Mouse (Mus musculus) hindbrain, embryonic 12.5 days (tissue): Measurements from ENCODE around the gene Ift172. TPM values are rescaled to one million over a fixed set of nuclear protein-coding genes. Genes with fewer than 3 reads are reported as not detected.

ENCODE experiments used
- ATAC-seq: fragments of 200-750 bp; cut with Nextera tagmentation; 2 replicates; pipeline ENCODE4 v1.8.0; 2017; ENCODE audit warnings: moderate TSS enrichment; ENCODE audit not compliant: low FRiP score
- H3K27ac ChIP-seq: fragments of 300-500 bp; sonication (generic); 2 replicates; pipeline ENCODE4 v1.5.1; 2016; ENCODE audit warnings: mild to moderate bottlenecking
- H3K27me3 ChIP-seq: fragments of 300-500 bp; sonication (generic); 2 replicates; pipeline ENCODE4 v1.6.1; 2016; ENCODE audit warnings: mild to moderate bottlenecking
- H3K36me3 ChIP-seq: fragments of 300-500 bp; sonication (generic); 2 replicates; pipeline ENCODE4 v1.6.1; 2016; ENCODE audit warnings: mild to moderate bottlenecking
- H3K4me1 ChIP-seq: fragments of 300-500 bp; sonication (generic); 2 replicates; pipeline ENCODE4 v1.6.1; 2016
- H3K4me2 ChIP-seq: fragments of 300-500 bp; sonication (generic); replicated peaks from 2 replicates; pipeline ENCODE4 v1.6.1; 2016; ENCODE audit warnings: mild to moderate bottlenecking
- H3K4me3 ChIP-seq: fragments of 300-500 bp; sonication (generic); 2 replicates; pipeline ENCODE4 v1.5.1; 2016; ENCODE audit warnings: mild to moderate bottlenecking
- H3K9ac ChIP-seq: fragments of 300-500 bp; sonication (generic); 2 replicates; pipeline ENCODE4 v1.6.1; 2016; ENCODE audit warnings: mild to moderate bottlenecking, moderate library complexity
- H3K9me3 ChIP-seq: fragments of 300-500 bp; sonication (generic); replicated peaks from 2 replicates; pipeline ENCODE4 v1.6.1; 2016; ENCODE audit warnings: mild to moderate bottlenecking
- WGBS: fragments of 180-500 bp; shearing (Covaris S2); methylation state at CpG from one replicate; pipeline ENCODE4 v1.1.7; 2016; 5-methylcytosine and 5-hydroxymethylcytosine counted together
- polyA plus RNA-seq: library from polyadenylated mRNA; unstranded; fragments of >200 nt; fragmentation: Nextera tagmentation; extraction: Ambion mirVana; gene quantifications from 2 replicates; pipeline ENCODE4 v1.2.1, GENCODE M21; 2016

Gene Ift172
- 44.4 and 57.8 TPM in 2 replicates for polyA plus RNA-seq

DNA sequence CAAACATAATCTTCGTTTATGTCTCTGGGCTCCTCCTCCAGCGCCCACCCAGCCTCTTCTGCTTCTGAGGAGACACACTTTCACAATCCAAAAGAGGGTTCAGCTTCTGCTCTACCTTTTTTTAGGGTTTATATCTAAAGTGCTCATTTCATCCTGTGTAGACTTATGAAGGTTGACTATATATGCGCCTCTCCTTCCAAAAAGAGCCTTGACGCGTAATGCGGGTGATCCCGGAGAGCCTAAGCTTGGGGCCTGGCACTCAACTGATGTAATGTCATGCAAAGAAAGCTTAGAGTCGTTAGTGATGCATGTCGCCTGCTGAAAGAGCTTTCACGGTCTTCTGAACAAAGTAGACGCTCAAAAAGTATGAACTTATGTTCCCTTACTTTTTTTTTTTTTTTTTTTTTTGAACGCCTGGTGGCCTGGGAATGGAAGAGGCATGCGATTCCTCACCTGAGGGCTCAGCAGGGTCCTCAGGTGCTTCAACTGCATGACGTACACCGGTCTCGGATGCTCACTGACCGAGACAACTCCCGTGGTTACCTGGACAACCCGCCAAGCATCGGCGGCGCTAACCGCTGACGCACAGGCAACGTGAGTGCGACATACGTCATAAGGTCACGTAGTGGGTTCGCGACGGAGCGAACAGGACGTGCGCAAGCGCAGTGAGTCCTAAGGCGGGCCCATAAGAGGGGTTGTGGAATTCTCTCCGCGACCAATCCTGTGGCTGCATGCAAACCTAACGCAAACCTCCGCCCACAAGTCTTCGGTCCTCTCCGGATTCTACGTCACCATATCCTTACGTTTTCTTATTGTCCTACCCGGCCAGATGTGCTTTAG lies at the start of gene Ift172:
Gene Ift172, minus strand, starts transcription at position 596 of the 840 bp plus-strand sequence.
- peak within 1 kb of the TSS; percentile 47 for H3K4me3 ChIP-seq
- no peaks in the 10 kb centered on the region for H3K27me3 ChIP-seq
- H3K4me1 ChIP-seq, result peaks cover 30% of the 10 kb centered on the region
- H3K9me3 ChIP-seq, result no peaks in the 10 kb centered on the region
- peak; percentile 89 for ATAC-seq
- 3% methylated on average over 45 of the region's 45 CpGs for WGBS
- H3K4me2 ChIP-seq, result peak within 1 kb of the TSS; percentile 75
- peaks cover 23% of the 10 kb centered on the region for H3K36me3 ChIP-seq
- H3K9ac ChIP-seq, result peak within 1 kb of the TSS; percentile 56
- H3K27ac ChIP-seq, result peak within 1 kb of the TSS; percentile 83

DNA sequence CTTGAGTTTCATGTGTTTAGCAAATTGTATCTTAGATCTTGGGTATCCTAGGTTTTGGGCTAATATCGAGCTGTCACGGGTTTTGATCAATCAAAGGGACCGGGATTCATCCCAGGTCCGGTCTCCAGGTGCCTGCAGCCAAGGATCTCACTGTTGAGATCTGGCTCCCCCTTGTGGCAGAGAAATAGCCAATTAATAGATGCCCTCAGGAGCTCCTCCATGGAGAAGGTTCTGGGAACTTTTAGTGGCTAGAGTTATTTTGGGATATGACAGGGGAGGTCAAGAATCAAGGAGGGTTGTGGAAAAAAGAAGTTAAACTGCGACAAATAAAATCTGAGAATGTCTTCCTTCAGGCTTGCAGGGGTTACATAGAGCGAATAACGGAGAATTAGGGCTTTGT lies 37.3 kb upstream of the Ift172 start:
- Histone ChIP-seq H3K9ac (no peak overlapping the region), H3K4me1 (no peaks in the 10 kb centered on the region), H3K4me3 (no peak overlapping the region), H3K9me3 (no peaks in the 10 kb centered on the region), H3K36me3 (no peaks in the 10 kb centered on the region), H3K27ac (no peak overlapping the region), H3K27me3 (no peaks in the 10 kb centered on the region), H3K4me2 (no peak overlapping the region)
- no peak for ATAC-seq
- 34% methylated on average over 7 of the region's 7 CpGs for WGBS

DNA sequence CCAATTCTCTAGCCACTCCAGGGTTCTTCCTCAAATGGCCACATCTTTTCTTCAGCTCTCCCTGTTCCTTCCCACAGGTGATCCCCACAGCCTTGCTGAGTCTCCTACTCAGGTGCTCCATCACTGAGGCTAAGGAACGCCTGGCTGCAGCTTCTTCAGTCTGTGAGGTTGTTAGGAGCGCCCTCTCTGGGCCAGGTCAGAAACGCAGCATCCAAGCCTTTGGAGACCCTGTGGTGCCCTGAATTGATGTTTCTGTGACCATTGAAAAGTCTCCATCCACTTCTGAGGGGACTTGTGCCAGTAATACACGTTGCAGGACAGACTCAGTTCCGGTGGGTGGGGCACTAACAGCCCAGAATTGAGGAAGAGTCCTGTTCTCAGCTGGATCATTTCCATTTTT lies 35.9 kb upstream of the Ift172 start:
- WGBS, result 18% methylated on average over 5 of the region's 5 CpGs
- Histone ChIP-seq H3K27ac (no peak overlapping the region), H3K9ac (no peak overlapping the region), H3K9me3 (no peaks in the 10 kb centered on the region), H3K4me3 (no peak overlapping the region), H3K4me1 (no peaks in the 10 kb centered on the region), H3K27me3 (no peaks in the 10 kb centered on the region), H3K4me2 (no peak overlapping the region), H3K36me3 (no peaks in the 10 kb centered on the region)
- ATAC-seq, result no peak

DNA sequence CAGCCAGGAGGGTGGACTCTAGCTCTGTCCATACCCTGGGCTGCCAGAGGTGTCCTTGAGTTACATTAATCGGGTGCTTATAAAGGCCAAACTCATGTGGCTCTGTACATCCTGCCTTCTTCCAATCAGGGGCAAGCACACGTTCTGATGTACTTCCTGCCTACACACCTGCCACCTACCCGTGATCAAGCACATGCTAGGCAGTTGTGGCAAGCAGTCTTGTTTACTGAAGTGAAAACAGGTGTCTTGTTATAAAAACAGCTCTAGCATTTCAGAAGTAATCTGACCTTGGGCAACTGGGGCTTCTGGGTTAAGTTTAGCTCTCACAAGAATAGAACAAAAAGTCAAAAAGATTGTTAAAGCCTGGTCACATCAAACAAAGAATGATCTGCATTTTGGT lies 33.2 kb upstream of the Ift172 start:
- Histone ChIP-seq H3K27me3 (no peaks in the 10 kb centered on the region), H3K9ac (no peak overlapping the region), H3K4me1 (no peaks in the 10 kb centered on the region), H3K27ac (no peak overlapping the region), H3K4me3 (no peak overlapping the region), H3K36me3 (no peaks in the 10 kb centered on the region), H3K9me3 (no peaks in the 10 kb centered on the region), H3K4me2 (no peak overlapping the region)
- no peak for ATAC-seq
- 69% methylated on average over 3 of the region's 3 CpGs for WGBS

DNA sequence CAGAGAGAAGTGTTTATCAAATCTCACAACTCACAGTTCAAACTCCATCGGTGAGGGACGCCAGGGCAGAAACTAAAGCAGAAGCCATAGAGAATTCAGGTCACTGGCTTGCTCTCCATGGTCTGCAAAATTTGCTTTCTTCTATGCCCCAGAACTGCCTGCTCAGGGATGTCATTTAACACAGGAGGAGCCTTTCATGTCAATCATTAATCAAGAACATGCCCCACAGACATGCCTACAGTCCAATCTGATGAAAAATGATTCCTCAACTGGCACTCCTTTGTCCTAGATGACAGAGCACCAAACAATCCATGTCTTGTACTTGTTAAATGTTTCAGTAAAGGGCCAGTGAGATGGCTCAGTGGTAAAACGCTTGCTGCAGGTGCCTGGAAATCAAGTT lies 31.9 kb upstream of the Ift172 start:
- H3K4me1 ChIP-seq, result no peaks in the 10 kb centered on the region
- no peak overlapping the region for H3K27ac ChIP-seq
- H3K36me3 ChIP-seq, result no peaks in the 10 kb centered on the region
- no peak overlapping the region for H3K4me3 ChIP-seq
- ATAC-seq, result no peak
- H3K27me3 ChIP-seq, result no peaks in the 10 kb centered on the region
- 88% methylated on average over 3 of the region's 3 CpGs for WGBS
- no peak overlapping the region for H3K4me2 ChIP-seq
- H3K9me3 ChIP-seq, result no peaks in the 10 kb centered on the region
- no peak overlapping the region for H3K9ac ChIP-seq

DNA sequence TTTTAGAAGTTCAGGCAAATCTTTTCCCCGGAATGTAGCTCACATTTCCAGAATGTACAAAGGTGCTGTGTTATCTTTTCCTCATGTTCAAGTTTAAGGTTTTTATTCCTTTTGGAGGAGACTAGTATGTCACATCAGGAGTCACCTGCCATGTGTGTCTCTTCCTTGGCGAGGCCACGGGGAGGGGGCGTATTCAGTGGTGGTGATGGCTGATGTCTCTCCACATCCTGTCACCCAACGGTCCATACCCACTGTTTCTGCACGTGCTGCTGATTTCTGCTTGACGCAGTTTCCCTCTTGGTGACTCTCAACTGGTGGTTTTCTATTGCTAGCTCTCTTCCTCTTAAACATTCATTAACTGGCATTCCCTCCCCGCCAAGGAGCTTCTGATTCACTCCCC lies 21.9 kb upstream of the Ift172 start:
- Histone ChIP-seq H3K4me3 (no peak overlapping the region), H3K27me3 (no peaks in the 10 kb centered on the region), H3K36me3 (no peaks in the 10 kb centered on the region), H3K9me3 (no peaks in the 10 kb centered on the region), H3K9ac (no peak overlapping the region), H3K4me1 (no peaks in the 10 kb centered on the region), H3K4me2 (no peak overlapping the region), H3K27ac (no peak overlapping the region)
- 87% methylated on average over 8 of the region's 8 CpGs for WGBS
- no peak for ATAC-seq

DNA sequence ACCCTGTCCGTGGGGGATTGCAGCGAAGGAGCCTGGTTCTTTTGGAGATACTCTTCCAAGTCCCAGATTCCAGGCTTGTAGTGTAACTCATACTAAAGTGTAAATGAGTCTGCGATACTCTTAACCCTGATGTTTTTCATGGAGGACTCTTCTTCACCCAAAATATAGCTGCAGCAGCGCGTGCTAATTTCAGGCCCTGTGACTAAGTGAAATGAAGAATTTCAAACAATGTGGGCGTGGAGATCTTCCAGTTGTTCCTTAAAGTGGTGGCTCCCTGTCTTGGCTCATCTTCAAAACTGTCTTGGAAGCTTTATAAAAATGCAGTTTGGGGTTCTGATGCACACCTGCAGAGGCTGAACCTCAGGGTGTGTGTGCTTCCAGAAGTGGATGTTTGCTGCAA lies 12.2 kb upstream of the Ift172 start:
- Histone ChIP-seq H3K27me3 (no peaks in the 10 kb centered on the region), H3K36me3 (no peaks in the 10 kb centered on the region), H3K4me3 (no peak overlapping the region), H3K4me2 (no peak overlapping the region), H3K9me3 (no peaks in the 10 kb centered on the region), H3K4me1 (no peaks in the 10 kb centered on the region), H3K9ac (no peak overlapping the region), H3K27ac (no peak overlapping the region)
- no peak for ATAC-seq
- 91% methylated on average over 6 of the region's 6 CpGs for WGBS

DNA sequence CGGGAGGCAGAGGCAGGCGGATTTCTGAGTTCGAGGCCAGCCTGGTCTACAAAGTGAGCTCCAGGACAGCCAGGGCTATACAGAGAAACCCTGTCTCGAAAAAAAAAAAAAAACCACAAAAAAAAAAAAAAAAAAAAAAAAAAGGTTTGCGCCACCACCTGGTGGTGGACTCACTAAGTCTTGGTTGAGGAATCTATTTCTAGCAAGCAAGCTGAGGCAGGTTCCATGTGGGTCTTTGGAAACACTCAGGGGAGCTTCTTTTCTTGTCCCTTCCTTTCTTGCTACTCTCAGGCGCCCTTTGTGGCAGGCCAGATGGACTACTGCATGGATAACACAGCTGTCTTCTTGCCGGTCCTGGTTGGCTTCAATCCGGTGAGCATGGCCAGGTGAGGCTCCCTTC lies 10.9 kb upstream of the Ift172 start:
- 71% methylated on average over 7 of the region's 8 CpGs for WGBS
- no peak for ATAC-seq
- no peaks in the 10 kb centered on the region for H3K4me1 ChIP-seq
- no peaks in the 10 kb centered on the region for H3K27me3 ChIP-seq
- H3K9me3 ChIP-seq, result no peaks in the 10 kb centered on the region
- H3K4me2 ChIP-seq, result no peak overlapping the region
- H3K36me3 ChIP-seq, result no peaks in the 10 kb centered on the region
- H3K9ac ChIP-seq, result no peak overlapping the region
- no peak overlapping the region for H3K4me3 ChIP-seq
- H3K27ac ChIP-seq, result no peak overlapping the region

DNA sequence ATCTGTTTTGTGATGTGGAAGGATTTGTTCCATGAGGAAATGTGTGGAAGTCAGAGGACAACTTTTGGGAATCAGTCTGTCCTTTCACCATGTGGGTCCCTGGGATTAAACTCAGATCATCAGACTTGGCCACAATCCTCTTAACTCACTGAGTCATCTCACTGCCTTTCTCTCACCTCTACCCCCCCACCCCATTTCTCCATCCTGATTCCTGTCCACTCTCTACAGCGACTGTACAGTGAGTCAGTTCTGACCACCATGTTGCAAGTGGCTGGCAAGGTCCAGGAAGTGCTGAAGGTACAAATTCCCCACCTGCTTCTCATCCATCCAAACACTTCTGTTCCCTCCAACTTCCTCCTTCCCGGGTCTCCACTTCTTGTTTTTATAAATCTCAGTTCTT lies 7.6 kb upstream of the Ift172 start:
- Histone ChIP-seq H3K9me3 (no peaks in the 10 kb centered on the region), H3K36me3 (peaks cover 4% of the 10 kb centered on the region; the same call in 1 of the 2 replicates)
- no peak for ATAC-seq

DNA sequence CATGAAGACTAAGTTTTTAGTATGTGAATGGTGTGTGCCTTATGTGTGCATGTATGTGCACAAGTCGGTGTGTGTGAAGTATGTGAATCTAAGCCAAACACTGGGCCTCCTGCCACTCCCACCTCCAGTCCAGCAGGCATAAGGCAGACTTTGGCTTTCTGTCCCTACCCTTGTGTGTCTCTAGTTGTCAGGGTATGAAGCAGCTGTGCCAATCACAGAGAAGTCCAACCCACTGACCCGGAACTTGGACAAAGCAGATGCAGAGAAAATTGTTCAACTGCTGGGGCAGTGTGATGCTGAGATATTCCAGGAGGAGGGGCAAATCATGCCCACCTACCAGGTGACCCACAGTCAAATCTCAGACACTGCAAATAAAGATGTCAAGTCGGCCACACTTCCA lies 7.1 kb upstream of the Ift172 start:
- no peaks in the 10 kb centered on the region for H3K27me3 ChIP-seq
- ATAC-seq, result no peak

More for the DNA sequence above, 7.6 kb upstream of the Ift172 start:
- Histone ChIP-seq H3K4me1 (peaks cover 16% of the 10 kb centered on the region), H3K4me2 (no peak overlapping the region), H3K4me3 (no peak overlapping the region), H3K27ac (no peak overlapping the region), H3K9ac (no peak overlapping the region), H3K27me3 (no peaks in the 10 kb centered on the region)
- WGBS, result 68% methylated on average over 2 of the region's 2 CpGs

DNA sequence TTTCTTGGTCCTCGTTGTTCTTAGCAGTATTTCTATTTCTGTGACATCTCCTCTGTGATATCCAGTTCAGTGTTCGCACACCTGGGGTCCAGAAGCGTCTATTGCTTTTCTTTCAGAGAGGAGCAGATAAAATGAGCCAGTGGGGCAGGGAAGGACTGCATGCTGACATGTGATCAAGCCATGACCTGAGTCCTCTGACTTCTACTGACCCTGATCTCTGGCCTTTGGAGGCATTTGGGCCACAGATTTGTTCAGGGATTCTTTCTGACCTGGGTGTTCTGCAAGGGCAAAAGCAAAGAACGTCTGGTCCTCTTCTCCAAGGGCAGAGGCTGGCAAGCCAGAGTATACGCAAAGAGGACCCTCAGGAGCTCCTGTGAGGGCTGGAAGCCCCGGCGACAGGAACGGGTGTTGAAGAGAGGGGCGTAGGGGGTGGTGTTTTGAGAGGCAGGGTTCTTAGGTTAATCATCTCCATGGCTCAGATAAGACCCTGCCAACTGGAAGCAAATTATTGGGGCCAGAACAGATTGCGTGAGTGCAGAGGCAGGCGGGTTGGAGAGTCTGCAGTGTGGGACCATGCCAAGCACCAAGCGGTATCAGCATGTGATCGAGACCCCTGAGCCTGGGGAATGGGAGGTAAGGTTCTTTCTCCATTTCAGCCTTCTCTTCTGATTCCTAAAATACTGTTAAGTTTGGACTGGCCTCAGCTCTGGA lies 6.3 kb upstream of the Ift172 start, which contains the start of gene Gckr:
Gene Gckr, plus strand, starts transcription at position 397 of the 711 bp plus-strand sequence.
- no peaks in the 10 kb centered on the region for H3K9me3 ChIP-seq
- no peak within 1 kb of the TSS for H3K27ac ChIP-seq
- WGBS, result 75% methylated on average over 13 of the region's 13 CpGs
- peak within 1 kb of the TSS; percentile 79; the same call in 1 of the 2 replicates for H3K4me3 ChIP-seq
- H3K27me3 ChIP-seq, result no peaks in the 10 kb centered on the region
- no peak within 1 kb of the TSS for H3K9ac ChIP-seq
- H3K36me3 ChIP-seq, result peaks cover 11% of the 10 kb centered on the region; the same call in 1 of the 2 replicates
- H3K4me1 ChIP-seq, result peaks cover 16% of the 10 kb centered on the region
- no peak for ATAC-seq
- peak within 1 kb of the TSS; percentile 68 for H3K4me2 ChIP-seq

More for the DNA sequence above, 7.1 kb upstream of the Ift172 start:
- H3K4me3 ChIP-seq, result no peak overlapping the region
- H3K9ac ChIP-seq, result no peak overlapping the region
- H3K36me3 ChIP-seq, result peaks cover 8% of the 10 kb centered on the region; the same call in 1 of the 2 replicates
- H3K27ac ChIP-seq, result no peak overlapping the region
- no peak overlapping the region for H3K4me2 ChIP-seq
- WGBS, result 72% methylated on average over 3 of the region's 3 CpGs
- peaks cover 16% of the 10 kb centered on the region for H3K4me1 ChIP-seq
- H3K9me3 ChIP-seq, result no peaks in the 10 kb centered on the region

DNA sequence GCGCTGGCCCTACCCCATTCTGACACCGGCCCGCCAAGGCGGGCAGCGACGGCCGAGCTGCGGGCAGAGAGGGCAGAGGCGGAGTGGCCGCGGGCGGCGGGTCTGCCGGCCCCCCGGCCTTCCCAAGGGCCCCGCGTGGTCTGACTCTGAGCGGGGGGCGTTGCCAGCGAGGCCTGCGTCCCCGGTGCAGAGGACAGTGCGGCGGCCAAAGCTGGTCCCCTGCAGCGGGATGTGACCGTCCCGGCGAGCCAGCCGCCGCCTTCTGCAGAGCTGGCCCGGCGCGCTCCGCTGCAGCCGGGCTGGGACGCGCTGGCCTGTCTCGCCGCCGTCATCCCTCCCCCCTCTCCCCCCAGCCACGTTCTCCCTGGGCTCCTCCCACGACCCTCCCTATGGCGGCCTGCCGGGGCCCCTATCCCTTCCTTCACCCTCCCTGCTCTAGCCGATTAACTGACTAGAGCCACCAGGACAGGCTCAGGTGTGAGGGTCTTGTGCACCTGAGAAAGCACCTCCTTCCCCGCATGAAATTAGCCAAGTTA lies 4.8 kb upstream of the Ift172 start, which contains the start of gene Fndc4:
Gene Fndc4, minus strand, starts transcription at position 475 of the 536 bp plus-strand sequence.
- peak within 1 kb of the TSS; percentile 95 for H3K9ac ChIP-seq
- peak; percentile 84 for ATAC-seq

More for the DNA sequence above, 4.8 kb upstream of the Ift172 start, which contains the start of gene Fndc4:
- peaks cover 23% of the 10 kb centered on the region for H3K4me1 ChIP-seq
- peak within 1 kb of the TSS; percentile 68 for H3K4me2 ChIP-seq
- WGBS, result under 1% methylated on average over 32 of the region's 46 CpGs
- peak within 1 kb of the TSS; percentile 82 for H3K27ac ChIP-seq
- no peaks in the 10 kb centered on the region for H3K27me3 ChIP-seq
- H3K9me3 ChIP-seq, result no peaks in the 10 kb centered on the region
- H3K4me3 ChIP-seq, result peak within 1 kb of the TSS; percentile 79
- H3K36me3 ChIP-seq, result peaks cover 11% of the 10 kb centered on the region; the same call in 1 of the 2 replicates
